Mouse (Mus musculus): ENCODE results near the gene Sec24d.

The Sec24d gene

GRCm38 (mm10) chr3:123350602-123351001 is 83.3 kb downstream of the Sec24d start:
- TF ChIP-seq GATA4 (IDR thresholded peaks at IDR 0.05; ENCODE audit: insufficient replicate concordance, low read length): no peak

DNA sequence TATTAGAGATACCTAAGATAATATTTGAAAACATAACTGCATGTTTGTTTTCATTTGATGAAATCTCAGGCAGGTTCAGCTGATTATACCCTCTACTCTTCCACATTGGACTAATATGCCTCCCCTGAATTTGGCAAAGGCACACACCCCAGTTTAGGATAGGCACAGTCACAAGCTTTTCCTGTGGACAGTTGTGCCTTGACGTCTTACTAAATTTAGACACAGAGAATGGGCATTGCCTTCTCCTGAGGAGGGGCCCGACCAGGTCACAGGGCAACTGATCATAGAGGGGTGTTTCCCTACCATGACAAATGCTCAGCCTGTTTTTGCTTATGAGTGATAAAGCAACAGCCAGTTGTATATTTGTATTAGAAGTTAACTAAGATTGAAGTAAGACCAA is 84.3 kb downstream of the Sec24d start:
- TF ChIP-seq GATA4 (IDR thresholded peaks at IDR 0.05; ENCODE audit: insufficient replicate concordance, low read length): no peak

DNA sequence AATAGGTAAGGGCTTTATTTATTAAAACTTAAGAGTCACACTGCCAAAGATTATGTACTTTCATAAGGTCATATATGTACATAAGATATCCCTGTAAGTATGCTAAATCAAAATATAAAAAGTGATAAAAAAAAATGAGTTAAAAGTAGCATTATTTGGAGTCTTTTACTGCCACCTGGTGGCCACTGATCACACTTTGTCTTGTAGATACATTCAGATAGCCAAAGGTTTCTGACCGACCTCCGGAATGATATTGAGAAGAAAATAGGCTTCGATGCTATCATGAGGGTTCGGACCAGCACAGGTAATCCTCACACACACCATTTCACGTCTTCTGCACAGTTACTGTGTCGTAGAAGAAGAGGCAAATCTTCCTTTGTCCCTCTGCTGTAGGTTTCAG is 85.9 kb downstream of the Sec24d start:
- TF ChIP-seq GATA4 (IDR thresholded peaks at IDR 0.05; ENCODE audit: insufficient replicate concordance, low read length): no peak

DNA sequence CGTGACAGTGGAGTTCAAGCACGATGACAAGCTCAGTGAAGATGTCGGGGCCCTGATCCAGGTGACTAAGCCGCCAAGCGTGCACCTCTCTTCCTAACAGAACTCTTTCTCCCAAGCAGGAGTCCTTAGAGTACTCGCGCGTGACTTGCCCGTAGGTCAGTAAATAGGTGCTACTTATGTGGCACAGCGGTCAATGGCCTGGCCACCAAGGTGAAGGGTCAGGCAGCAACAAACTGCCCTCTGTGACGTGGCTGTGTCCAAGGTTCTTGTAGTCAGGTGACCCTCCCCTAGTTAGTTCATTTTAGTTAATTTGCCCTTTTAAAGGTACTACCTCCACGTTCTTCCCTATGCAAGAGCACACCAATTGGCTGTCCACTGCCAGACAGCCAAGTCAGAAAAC is 86.4 kb downstream of the Sec24d start:
- TF ChIP-seq GATA4 (IDR thresholded peaks at IDR 0.05; ENCODE audit: insufficient replicate concordance, low read length): no peak

DNA sequence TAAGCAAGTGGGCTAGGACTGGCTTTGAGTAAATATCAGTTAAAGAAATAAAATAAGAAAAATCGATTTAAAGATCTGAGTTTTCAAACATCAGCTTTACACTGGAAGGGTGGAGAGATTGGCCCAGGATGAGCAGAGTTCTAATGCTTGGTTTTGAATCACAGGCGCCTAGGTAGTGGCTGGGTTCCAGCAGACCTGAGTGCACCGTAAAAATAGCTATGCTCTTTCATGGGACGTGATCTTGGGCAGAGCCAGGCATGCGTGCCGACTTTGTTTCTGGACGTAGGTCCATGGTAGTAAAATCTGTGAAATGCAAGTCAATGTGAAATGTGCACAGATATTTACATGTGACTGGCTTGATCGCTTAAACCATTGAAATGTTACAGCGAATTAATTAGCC is 87.1 kb downstream of the Sec24d start:
- TF ChIP-seq GATA4 (IDR thresholded peaks at IDR 0.05; ENCODE audit: insufficient replicate concordance, low read length): no peak

DNA sequence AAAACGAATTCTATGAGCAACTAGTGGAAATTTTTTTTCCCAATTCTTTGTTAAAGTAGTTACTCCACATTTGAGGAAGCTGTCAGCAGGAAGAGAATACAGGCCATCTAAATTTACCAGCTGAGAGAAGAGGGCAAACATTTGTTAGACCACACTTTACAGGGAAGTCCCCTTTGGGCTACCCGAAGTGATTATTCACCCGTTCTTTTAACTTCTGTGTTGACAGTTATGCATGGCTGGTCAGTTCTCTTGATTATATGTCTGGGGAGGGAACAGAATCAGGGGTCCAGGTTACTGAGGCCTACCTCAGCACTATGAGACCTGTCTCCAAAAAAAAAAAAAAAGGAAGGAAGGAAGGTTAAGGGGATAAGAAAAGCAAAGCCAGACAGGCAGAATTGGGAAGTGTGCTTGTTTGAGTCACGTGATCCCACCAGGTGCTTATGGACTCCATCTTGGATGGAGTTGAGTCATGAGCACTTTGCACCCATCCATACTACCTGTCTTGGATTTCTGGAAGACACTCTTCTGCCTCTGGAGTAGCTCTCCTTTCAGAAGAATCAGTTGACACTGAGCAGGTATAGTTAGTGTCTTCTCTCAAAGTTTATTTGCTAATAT is 89.2 kb downstream of the Sec24d start:
- no peak for TF ChIP-seq GATA4 (IDR thresholded peaks at IDR 0.05; ENCODE audit: insufficient replicate concordance, low read length)

DNA sequence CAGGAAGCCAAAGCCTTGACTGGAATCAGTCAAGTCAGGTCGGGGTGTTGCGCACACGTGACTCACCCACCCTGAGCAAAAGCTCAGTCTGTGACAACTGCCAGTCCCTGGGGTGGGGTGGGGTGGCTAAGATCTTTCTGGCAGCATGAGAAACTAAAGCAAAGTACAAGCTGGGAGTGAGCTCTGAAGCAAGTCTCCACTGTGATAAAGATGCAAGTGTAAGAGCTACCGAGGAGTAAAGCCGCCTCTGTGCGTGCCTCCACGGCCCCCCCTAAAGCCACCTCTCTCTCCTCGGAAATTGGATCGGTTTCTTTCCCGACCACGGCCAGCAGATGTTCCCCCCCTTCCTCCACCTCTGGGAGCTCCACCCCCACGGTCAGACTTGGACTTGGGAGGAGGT is 101.9 kb downstream of the Sec24d start:
- no peak for TF ChIP-seq GATA4 (IDR thresholded peaks at IDR 0.05; ENCODE audit: insufficient replicate concordance, low read length)

DNA sequence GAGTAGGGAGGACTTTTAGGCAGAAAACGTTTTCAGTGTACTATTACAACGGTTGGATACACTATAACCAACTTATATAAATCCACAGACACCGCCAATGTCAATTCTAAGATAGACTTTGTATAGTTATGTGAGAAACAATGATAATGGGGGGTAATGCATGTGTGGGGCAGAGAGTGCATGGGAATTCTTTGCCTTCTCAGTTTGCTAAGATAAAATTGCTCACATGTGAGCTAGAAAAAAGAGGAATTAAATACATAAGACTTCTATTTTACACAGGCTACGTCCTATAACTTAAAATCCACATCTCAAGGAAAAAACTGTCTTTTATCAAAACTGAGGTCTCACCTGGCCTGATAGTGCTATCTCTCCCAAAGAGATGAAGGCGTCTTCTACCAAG is 103.7 kb downstream of the Sec24d start:
- TF ChIP-seq GATA4 (IDR thresholded peaks at IDR 0.05; ENCODE audit: insufficient replicate concordance, low read length): no peak

DNA sequence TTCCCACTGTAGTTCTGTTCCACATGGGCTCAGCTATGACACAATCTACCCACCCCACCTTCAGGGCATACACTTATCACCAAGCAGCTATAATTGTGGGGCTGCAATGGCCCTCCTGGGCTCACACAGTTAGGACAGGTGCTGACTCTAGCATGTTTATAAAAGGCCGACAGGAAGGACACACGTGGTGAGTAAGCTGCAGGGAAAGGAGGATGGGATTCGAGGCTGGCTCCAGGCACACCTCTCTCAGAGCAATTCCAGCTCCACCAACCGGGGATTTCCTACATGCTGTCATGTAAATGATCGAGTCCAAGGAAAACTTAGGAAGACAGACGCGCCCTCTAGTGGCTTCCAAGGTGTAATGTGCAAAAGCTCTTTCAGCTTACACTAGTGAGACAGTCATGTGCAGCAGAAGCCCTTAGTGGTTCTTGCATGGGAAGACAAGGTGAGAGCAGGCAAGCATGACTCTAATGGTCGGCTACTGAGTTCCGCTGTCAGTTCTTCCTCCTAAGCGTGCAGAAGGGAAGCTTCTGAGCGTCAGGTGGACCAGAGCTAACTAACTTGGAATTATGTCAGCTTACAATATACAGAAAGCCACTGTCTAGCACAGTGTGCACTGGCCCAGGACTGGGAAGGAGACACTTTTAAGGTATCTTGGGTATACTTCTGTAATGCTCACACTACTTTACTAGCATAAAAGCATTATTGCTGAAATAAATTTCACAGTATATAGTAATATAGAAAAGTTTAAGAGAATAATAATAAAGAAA is 104.7 kb downstream of the Sec24d start:
- no peak for TF ChIP-seq GATA4 (IDR thresholded peaks at IDR 0.05; ENCODE audit: insufficient replicate concordance, low read length)

GRCm38 (mm10) chr3:123376562-123376961 is 109.3 kb downstream of the Sec24d start:
- TF ChIP-seq GATA4 (IDR thresholded peaks at IDR 0.05; ENCODE audit: insufficient replicate concordance, low read length): no peak

GRCm38 (mm10) chr3:123384435-123384834 is 117.2 kb downstream of the Sec24d start:
- TF ChIP-seq GATA4 (IDR thresholded peaks at IDR 0.05; ENCODE audit: insufficient replicate concordance, low read length): no peak

DNA sequence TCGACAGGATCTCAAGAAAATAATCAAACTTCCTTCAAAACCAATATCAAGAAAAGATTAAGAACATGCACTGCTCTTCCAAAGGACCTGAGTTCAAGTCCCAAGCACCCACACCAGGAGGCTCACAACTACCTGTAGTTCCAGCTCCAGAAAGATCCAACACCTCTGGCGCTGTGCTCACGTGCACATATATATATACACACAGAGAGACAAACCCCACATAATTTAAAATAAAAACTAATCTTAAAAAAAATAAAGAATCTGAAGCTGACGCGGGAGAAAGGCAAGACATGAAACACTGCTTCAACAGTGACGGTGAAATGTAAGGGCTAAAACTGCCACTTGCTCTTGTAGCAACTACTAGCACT is 117.8 kb downstream of the Sec24d start:
- no peak for TF ChIP-seq GATA4 (IDR thresholded peaks at IDR 0.05; ENCODE audit: insufficient replicate concordance, low read length)

GRCm38 (mm10) chr3:123385486-123386156 is 118.4 kb downstream of the Sec24d start, which contains the start of gene Mettl14:
Mettl14 (minus strand) TSS chr3:123386108.
- peak; percentile 21; the same call in 1 of the 2 replicates for TF ChIP-seq GATA4 (IDR thresholded peaks at IDR 0.05; ENCODE audit: insufficient replicate concordance, low read length)

GRCm38 (mm10) chr3:123391180-123391579 is 123.9 kb downstream of the Sec24d start:
- TF ChIP-seq GATA4 (IDR thresholded peaks at IDR 0.05; ENCODE audit: insufficient replicate concordance, low read length): no peak

DNA sequence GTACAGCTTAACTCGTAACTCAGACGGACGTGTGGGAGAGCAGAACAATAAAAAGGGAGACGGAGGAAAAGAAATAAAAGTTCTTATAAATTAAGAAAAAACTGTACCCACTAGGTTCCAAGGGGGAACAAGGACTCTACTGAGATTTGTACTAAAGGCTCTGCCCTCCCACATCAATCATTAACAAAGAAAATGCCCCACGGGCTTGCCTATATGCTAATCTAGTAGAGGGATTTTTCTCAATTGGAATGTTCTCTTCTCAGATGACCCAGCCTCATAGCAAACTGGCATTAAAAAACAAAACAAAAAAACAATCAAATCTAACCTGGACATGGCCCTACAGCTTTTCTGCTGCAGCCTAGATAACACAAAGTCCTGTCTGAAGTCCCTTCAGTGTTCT is 128.4 kb downstream of the Sec24d start:
- no peak for TF ChIP-seq GATA4 (IDR thresholded peaks at IDR 0.05; ENCODE audit: insufficient replicate concordance, low read length)
